Mouse (Mus musculus) thymus, adult 2 months (tissue): ENCODE data around the gene Nox4.
"Not testable (repeated sequence)": the region's sequence is repeated elsewhere in the genome, so short reads cannot be mapped to it uniquely, and the experiment has no call there.

Source experiments
- CTCF ChIP-seq: fragments of 200-500 bp; IDR thresholded peaks from 2 replicates; pipeline ENCODE4 v1.5.1; 2012; ENCODE audit warnings: mild to moderate bottlenecking, control low read depth, low read length, moderate library complexity, borderline replicate concordance; ENCODE audit not compliant: control insufficient read depth, poor library complexity, insufficient read depth; ENCODE audit errors: extremely low read depth
- POLR2A ChIP-seq: fragments of 200-500 bp; IDR thresholded peaks from 2 replicates; pipeline ENCODE4 v1.6.1; 2012; ENCODE audit warnings: mild to moderate bottlenecking, low read length, control low read depth, moderate library complexity; ENCODE audit not compliant: control insufficient read depth, poor library complexity, insufficient read depth; ENCODE audit errors: extremely low read depth

GRCm38 (mm10) chr7:87411373-87411772, 165.5 kb downstream of the Nox4 start:
- TF ChIP-seq CTCF, POLR2A: not testable (repeated sequence)
